Comparison of ENCODE assay signal across 12 mouse cellular contexts in genomic region chr9:59667250-59667649, GRCm38 (mm10). TPM values are rescaled to one million over a fixed set of nuclear protein-coding genes. Genes with fewer than 3 reads are reported as not detected.
A peak's percentile ranks its signal among the peaks of the same experiment; 100 is the strongest.
DNase-seq lines count a peak whose midpoint lies in the region; ATAC-seq lines count a peak whose summit lies in the region.
"Had no signal": no experiment of that assay in that cellular context is flagged by ENCODE, and none has a peak within 500 bp of the region (broad histone marks: within the 10 kb centered on the region; RNA-seq: fewer than 3 reads in every experiment).

No protein-coding gene starts in this region.

- no peak overlapping the region for H3K9ac ChIP-seq in midbrain, embryonic 11.5 days (ENCODE audit: low read length)
- H3K9ac ChIP-seq in midbrain, embryonic 15.5 days, result no peak overlapping the region
- no peak overlapping the region for H3K9ac ChIP-seq in neural tube, embryonic 15.5 days (replicated peaks)

- H3K27me3 ChIP-seq in midbrain, embryonic 11.5 days (ENCODE audit: control insufficient read depth, insufficient read depth, low read length), result no peaks in the 10 kb centered on the region
- no peaks in the 10 kb centered on the region for H3K27me3 ChIP-seq in midbrain, embryonic 15.5 days (replicated peaks)
- no peaks in the 10 kb centered on the region for H3K27me3 ChIP-seq in neural tube, embryonic 15.5 days (replicated peaks)

- no peak overlapping the region for H3K27ac ChIP-seq in midbrain, embryonic 11.5 days (ENCODE audit: low read depth, low read length)
- H3K27ac ChIP-seq in midbrain, embryonic 15.5 days, result no peak overlapping the region
- no peak overlapping the region for H3K27ac ChIP-seq in neural tube, embryonic 15.5 days (replicated peaks)

- peaks cover 4% of the 10 kb centered on the region; the same call in 1 of the 2 replicates for H3K4me1 ChIP-seq in midbrain, embryonic 11.5 days (ENCODE audit: control insufficient read depth, insufficient read depth, low read length)
- peaks cover 19% of the 10 kb centered on the region for H3K4me1 ChIP-seq in midbrain, embryonic 15.5 days
- H3K4me1 ChIP-seq in neural tube, embryonic 15.5 days, result peaks cover 40% of the 10 kb centered on the region

- no peak for ATAC-seq in midbrain, embryonic 11.5 days (ENCODE audit: low FRiP score)
- ATAC-seq in midbrain, embryonic 15.5 days (replicated peaks), result no peak
- 0 out of 2 replicates have a peak, but pooled peaks have one; percentile 35 for ATAC-seq in neural tube, embryonic 15.5 days (ENCODE audit: low FRiP score)
- ATAC-seq: CD4-positive, CD25-positive, alpha-beta regulatory T cell, adult 4 months; inflammation-experienced regulatory T-cells, adult 6 months had no signal

- peak; percentile 72 for DNase-seq in gastrocnemius, adult 18-20 months (ENCODE audit: low spot score)
- DNase-seq in gastrocnemius, postnatal 14 days, result no peak
- peak; percentile 61 for DNase-seq in midbrain, embryonic 11.5 days (ENCODE audit: low spot score, missing footprints)
- DNase-seq in heart, adult 8-10 months (ENCODE audit: low spot score), result peak; percentile 52
- DNase-seq in cerebellum, adult 9-11 months, result no peak
- no peak for DNase-seq in frontal cortex, postnatal 36 days (ENCODE audit: low spot score in 2 of 2)
- DNase-seq: lung, postnatal 36 days had no signal

- no peak overlapping the region for H3K4me2 ChIP-seq in midbrain, embryonic 11.5 days
- H3K4me2 ChIP-seq in midbrain, embryonic 15.5 days, result no peak overlapping the region
- no peak overlapping the region for H3K4me2 ChIP-seq in neural tube, embryonic 15.5 days
- H3K4me2 ChIP-seq: liver, embryonic 11.5 days had no signal

- 92% methylated on average over 4 of the region's 4 CpGs for WGBS in midbrain, embryonic 11.5 days
- WGBS in midbrain, embryonic 15.5 days, result 77% methylated on average over 4 of the region's 4 CpGs
- WGBS in neural tube, embryonic 15.5 days, result 67% methylated on average over 4 of the region's 4 CpGs

- no peak overlapping the region for H3K4me3 ChIP-seq in midbrain, embryonic 11.5 days (ENCODE audit: low read depth, low read length)
- H3K4me3 ChIP-seq in midbrain, embryonic 15.5 days, result no peak overlapping the region
- H3K4me3 ChIP-seq in neural tube, embryonic 15.5 days (replicated peaks), result no peak overlapping the region

- H3K36me3 ChIP-seq in midbrain, embryonic 11.5 days (ENCODE audit: control insufficient read depth, insufficient read depth, low read length), result peaks cover 43% of the 10 kb centered on the region
- H3K36me3 ChIP-seq in midbrain, embryonic 15.5 days (replicated peaks), result peaks cover 65% of the 10 kb centered on the region
- peaks cover 71% of the 10 kb centered on the region for H3K36me3 ChIP-seq in neural tube, embryonic 15.5 days

- intact Hi-C loops in gastrocnemius, postnatal 14 days (cut with DNase I; ENCODE audit: low total_unique reads), result no loop called here

- H3K9me3 ChIP-seq in midbrain, embryonic 11.5 days (ENCODE audit: control insufficient read depth, low read length), result no peaks in the 10 kb centered on the region
- no peaks in the 10 kb centered on the region for H3K9me3 ChIP-seq in midbrain, embryonic 15.5 days
- H3K9me3 ChIP-seq in neural tube, embryonic 15.5 days (replicated peaks), result no peaks in the 10 kb centered on the region

RNA-seq across cellular contexts. Expression of gene Pkm, which starts 11.1 kb away (rescaled TPM):
- 1,000 to 10,000 TPM; 2,790 to 2,981 TPM for total RNA-seq in gastrocnemius, adult 18-20 months (2021)
- 1,000 to 10,000 TPM; 2,510 to 2,651 TPM for total RNA-seq in gastrocnemius, postnatal 14 days (2021)
- 1,888 and 2,059 TPM in 2 replicates for polyA plus RNA-seq in midbrain, embryonic 11.5 days (2014; fragmentation: Nextera tagmentation; extraction: Ambion mirVana)
- polyA plus RNA-seq in midbrain, embryonic 15.5 days (2015; fragmentation: Nextera tagmentation; extraction: Ambion mirVana), result 1,075 and 1,145 TPM in 2 replicates
- total RNA-seq in heart, adult 8-10 months (2022), result 1,000 to 10,000 TPM; 1,114 to 1,272 (median 1,167) TPM
- polyA plus RNA-seq in neural tube, embryonic 15.5 days (2015; fragmentation: Nextera tagmentation; extraction: Ambion mirVana), result 997 and 1,089 TPM in 2 replicates

RNA-seq across cellular contexts. Expression of gene Gramd2, which starts 12.7 kb away (rescaled TPM):
- under 1 TPM in 1 of 2 experiments, not detected in 1; 0.07 TPM for total RNA-seq in gastrocnemius, adult 18-20 months (2021)
- total RNA-seq in gastrocnemius, postnatal 14 days (2021), result under 1 TPM; 0.09 to 0.18 TPM
- polyA plus RNA-seq in midbrain, embryonic 11.5 days (2014; fragmentation: Nextera tagmentation; extraction: Ambion mirVana), result 0.15 and 0.18 TPM in 2 replicates
- 4.4 and 4.6 TPM in 2 replicates for polyA plus RNA-seq in midbrain, embryonic 15.5 days (2015; fragmentation: Nextera tagmentation; extraction: Ambion mirVana)
- not detected for total RNA-seq in heart, adult 8-10 months (2022)
- polyA plus RNA-seq in neural tube, embryonic 15.5 days (2015; fragmentation: Nextera tagmentation; extraction: Ambion mirVana), result 3.8 and 4.2 TPM in 2 replicates
- polyA plus RNA-seq: CD4-positive, CD25-positive, alpha-beta regulatory T cell, adult 4 months; inflammation-experienced regulatory T-cells, adult 6 months had no signal

RNA-seq across cellular contexts. Expression of gene Parp6, which starts 50.2 kb away (rescaled TPM):
- total RNA-seq in gastrocnemius, adult 18-20 months (2021), result 10 to 100 TPM; 24.2 to 24.7 TPM
- 10 to 100 TPM; 12.3 to 13.8 TPM for total RNA-seq in gastrocnemius, postnatal 14 days (2021)
- polyA plus RNA-seq in midbrain, embryonic 11.5 days (2014; fragmentation: Nextera tagmentation; extraction: Ambion mirVana), result 90.8 and 91.7 TPM in 2 replicates
- 228 and 229 TPM in 2 replicates for polyA plus RNA-seq in midbrain, embryonic 15.5 days (2015; fragmentation: Nextera tagmentation; extraction: Ambion mirVana)
- total RNA-seq in heart, adult 8-10 months (2022), result 10 to 100 TPM; 15.1 to 17.9 (median 15.8) TPM
- 180 and 208 TPM in 2 replicates for polyA plus RNA-seq in neural tube, embryonic 15.5 days (2015; fragmentation: Nextera tagmentation; extraction: Ambion mirVana)

Comparison
In these comparisons a context has a peak if more than half of its experiments do, and no peak if none do; other contexts are left out.
1. DNase-seq: peak in gastrocnemius, adult 18-20 months (single experiment), midbrain, embryonic 11.5 days (single experiment) and heart, adult 8-10 months (single experiment); none in gastrocnemius, postnatal 14 days (single experiment), cerebellum, adult 9-11 months (single experiment) and frontal cortex, postnatal 36 days (0 of 2).